ENCODE assay signal across 7 mouse cellular contexts in the genomic region with DNA sequence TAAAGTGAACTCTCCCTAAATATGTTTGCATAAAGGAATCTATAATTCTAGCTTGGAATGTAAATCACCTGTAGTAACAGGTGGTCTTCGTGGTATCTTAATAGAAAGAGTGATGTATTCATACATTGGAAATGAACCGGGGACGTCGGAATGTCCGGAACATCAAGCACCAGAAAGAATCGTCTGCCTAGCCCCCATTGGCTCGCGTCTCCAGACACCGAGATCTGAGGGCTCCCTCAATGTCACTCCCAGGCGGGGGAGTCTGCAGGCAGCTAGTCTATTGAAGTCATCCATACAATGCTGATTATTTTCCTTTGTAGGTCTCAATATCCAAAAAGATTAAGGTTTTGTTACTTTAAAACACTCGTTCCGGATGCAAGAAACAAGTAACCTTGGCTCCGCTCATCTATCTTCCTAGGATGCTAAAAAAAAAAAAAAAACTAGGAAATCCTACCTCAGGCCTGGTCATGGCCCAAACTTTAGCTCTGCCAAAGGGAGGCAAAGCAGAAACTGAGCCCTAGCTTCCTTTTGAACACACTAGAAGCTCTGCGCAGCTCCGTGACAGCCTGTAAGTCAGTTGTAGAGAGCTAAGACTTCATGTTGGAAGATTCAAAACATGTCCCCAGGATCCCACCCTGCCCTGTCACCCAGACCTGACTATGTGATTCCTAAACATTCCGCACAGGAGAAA. TPM values are rescaled to one million over a fixed set of nuclear protein-coding genes. Genes with fewer than 3 reads are reported as not detected.
DNase-seq lines count a peak whose midpoint lies in the region; ATAC-seq lines count a peak whose summit lies in the region.

No protein-coding gene starts in this region.

- H3K4me1 ChIP-seq in lung, embryonic 16.5 days (replicated peaks; ENCODE audit: control insufficient read depth, insufficient read depth, low read length) = peaks cover 14% of the 10 kb centered on the region
- H3K4me1 ChIP-seq in embryonic facial prominence, embryonic 11.5 days (ENCODE audit: control insufficient read depth, insufficient read depth, low read length) = no peaks in the 10 kb centered on the region
- no peaks in the 10 kb centered on the region; the same call in 1 of the 2 replicates for H3K4me1 ChIP-seq in liver, embryonic 16.5 days (ENCODE audit: control insufficient read depth, low read depth, low read length)

- H3K4me2 ChIP-seq in lung, embryonic 16.5 days (ENCODE audit: low read depth, low read length) = peak overlapping the region; percentile 87
- H3K4me2 ChIP-seq in embryonic facial prominence, embryonic 11.5 days (ENCODE audit: low read depth, low read length) = peak overlapping the region; percentile 71
- H3K4me2 ChIP-seq in liver, embryonic 16.5 days (ENCODE audit: low read depth, low read length) = peak overlapping the region; percentile 61

- WGBS in lung, embryonic 16.5 days = 25% methylated on average over 16 of the region's 16 CpGs
- 18% methylated on average over 16 of the region's 16 CpGs for WGBS in embryonic facial prominence, embryonic 11.5 days
- 23% methylated on average over 16 of the region's 16 CpGs for WGBS in liver, embryonic 16.5 days (ENCODE audit: insufficient replicate concordance)

- H3K4me3 ChIP-seq in lung, embryonic 16.5 days (ENCODE audit: low read length) = peak overlapping the region; percentile 55
- peak overlapping the region; percentile 39 for H3K4me3 ChIP-seq in embryonic facial prominence, embryonic 11.5 days (ENCODE audit: low read depth, low read length)
- peak overlapping the region; percentile 55 for H3K4me3 ChIP-seq in liver, embryonic 16.5 days (ENCODE audit: low read depth, low read length)

- no peaks in the 10 kb centered on the region for H3K27me3 ChIP-seq in lung, embryonic 16.5 days (ENCODE audit: control insufficient read depth, insufficient read depth, low read depth, low read length)
- H3K27me3 ChIP-seq in embryonic facial prominence, embryonic 11.5 days (ENCODE audit: control insufficient read depth, insufficient read depth, low read length) = no peaks in the 10 kb centered on the region
- H3K27me3 ChIP-seq in liver, embryonic 16.5 days (ENCODE audit: control insufficient read depth, insufficient read depth, low read depth, low read length) = peaks cover 24% of the 10 kb centered on the region

- no peak for DNase-seq in lung, postnatal 25 days (ENCODE audit: low spot score)
- peak; percentile 68 for DNase-seq in embryonic facial prominence, embryonic 11.5 days (ENCODE audit: low spot score)
- DNase-seq in heart, postnatal 4 days = peak; percentile 52
- DNase-seq in testis, postnatal 10 days (ENCODE audit: low spot score) = peak; percentile 69
- DNase-seq in left cerebral cortex, postnatal 25 days (ENCODE audit: low spot score in 2 of 2) = no peak

- H3K27ac ChIP-seq in lung, embryonic 16.5 days (ENCODE audit: low read length) = peak overlapping the region; percentile 87
- H3K27ac ChIP-seq in embryonic facial prominence, embryonic 11.5 days (replicated peaks; ENCODE audit: low read depth, low read length) = peak overlapping the region; percentile 72; the same call in 1 of the 2 replicates
- H3K27ac ChIP-seq in liver, embryonic 16.5 days (ENCODE audit: low read length) = no peak overlapping the region

- H3K9me3 ChIP-seq in lung, embryonic 16.5 days (ENCODE audit: control insufficient read depth, low read length) = no peaks in the 10 kb centered on the region
- no peaks in the 10 kb centered on the region for H3K9me3 ChIP-seq in embryonic facial prominence, embryonic 11.5 days (replicated peaks; ENCODE audit: control insufficient read depth, low read length)
- H3K9me3 ChIP-seq in liver, embryonic 16.5 days (replicated peaks; ENCODE audit: control insufficient read depth, low read length) = no peaks in the 10 kb centered on the region

- no peak for ATAC-seq in lung, embryonic 16.5 days (ENCODE audit: low read depth)
- ATAC-seq in embryonic facial prominence, embryonic 11.5 days (replicated peaks; ENCODE audit: insufficient number of reproducible peaks, low FRiP score, low TSS enrichment, low read depth) = 0 out of 2 replicates have a peak, but pooled peaks have one; percentile 68
- ATAC-seq in liver, embryonic 16.5 days (ENCODE audit: low read depth) = no peak

- intact Hi-C loops in left cerebral cortex, postnatal 25 days (cut with DNase I) = loop anchor here (2.0 to 10.0 kb wide), 3 partner anchors 59 to 1276 kb away; no protein-coding TSS in a partner anchor

- peak overlapping the region; percentile 76 for H3K9ac ChIP-seq in lung, embryonic 16.5 days (ENCODE audit: low read length)
- H3K9ac ChIP-seq in embryonic facial prominence, embryonic 11.5 days (replicated peaks; ENCODE audit: low read length) = peak overlapping the region; percentile 86
- no peak overlapping the region for H3K9ac ChIP-seq in liver, embryonic 16.5 days (ENCODE audit: low read depth, low read length)

- H3K36me3 ChIP-seq in lung, embryonic 16.5 days (ENCODE audit: control insufficient read depth, insufficient read depth, low read length) = no peaks in the 10 kb centered on the region
- H3K36me3 ChIP-seq in embryonic facial prominence, embryonic 11.5 days (replicated peaks; ENCODE audit: control insufficient read depth, insufficient read depth, low read depth, low read length) = no peaks in the 10 kb centered on the region
- no peaks in the 10 kb centered on the region for H3K36me3 ChIP-seq in liver, embryonic 16.5 days (ENCODE audit: control insufficient read depth, insufficient read depth)

RNA-seq across cellular contexts. Expression of a gene that starts 16.3 kb away (rescaled TPM):
- polyA plus RNA-seq in lung, embryonic 16.5 days (2015; fragmentation: Nextera tagmentation; extraction: Ambion mirVana) = 34.5 and 37.0 TPM in 2 replicates
- polyA plus RNA-seq in embryonic facial prominence, embryonic 11.5 days (2014; fragmentation: Nextera tagmentation; extraction: Ambion mirVana) = 39.2 and 47.6 TPM in 2 replicates
- 100 to 1,000 TPM; 588 to 671 TPM for total RNA-seq in heart, postnatal 4 days (2021)
- 5.5 and 6.6 TPM in 2 replicates for polyA plus RNA-seq in liver, embryonic 16.5 days (2015; fragmentation: Nextera tagmentation; extraction: Ambion mirVana)
- 100 to 1,000 TPM; 357 to 388 TPM for total RNA-seq in left cerebral cortex, postnatal 25 days (2021)

Comparison
In these comparisons a context has a peak if more than half of its experiments do, and no peak if none do; other contexts are left out.
1. DNase-seq: peak in embryonic facial prominence, embryonic 11.5 days (single experiment), heart, postnatal 4 days (single experiment) and testis, postnatal 10 days (single experiment); none in lung, postnatal 25 days (single experiment) and left cerebral cortex, postnatal 25 days (0 of 2).
2. Peak in every context shown above with its lines, with median percentiles within 50 percentile points of each other: H3K4me2 ChIP-seq and H3K4me3 ChIP-seq.